Mouse (Mus musculus) liver, embryonic 14.5 days (tissue): ENCODE data around the gene Sbno2.

Experiments
- CTCF ChIP-seq: IDR thresholded peaks from 2 replicates; pipeline ENCODE4 v1.5.1; 2016; ENCODE audit warnings: antibody characterized with exemption, low read depth, control low read depth
- EP300 ChIP-seq: IDR thresholded peaks from 2 replicates; pipeline ENCODE4 v1.6.1; 2016; ENCODE audit warnings: antibody characterized with exemption, low read depth

DNA sequence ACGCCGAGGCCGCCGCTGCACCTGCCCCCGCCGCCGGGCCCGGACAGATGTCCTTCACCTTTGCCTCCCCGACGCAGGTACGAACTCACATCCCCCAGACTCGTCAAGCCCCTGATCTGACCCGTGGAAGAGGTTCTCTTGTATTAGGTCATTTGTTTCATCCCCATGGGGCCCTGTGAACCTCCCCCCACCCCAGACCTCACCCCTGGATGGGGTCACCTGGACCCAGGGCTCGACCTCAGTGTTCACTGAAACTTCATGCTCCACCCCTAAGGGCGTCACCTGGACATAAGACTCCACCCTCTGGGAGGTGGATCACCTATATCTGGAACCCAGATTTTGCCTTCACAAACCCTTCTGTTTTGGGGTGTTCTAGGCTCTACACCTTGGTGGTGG, 37.2 kb upstream of the Sbno2 start:
- TF ChIP-seq CTCF (no peak), EP300 (no peak)
